Mouse (Mus musculus) liver, embryonic 11.5 days (tissue): ENCODE results near the gene H3f3b. TPM values are rescaled to one million over a fixed set of nuclear protein-coding genes. Genes with fewer than 3 reads are reported as not detected.
A peak's percentile ranks its signal among the peaks of the same experiment; 100 is the strongest.
"Not testable (repeated sequence)": the region's sequence is repeated elsewhere in the genome, so short reads cannot be mapped to it uniquely, and the experiment has no call there.

Experiments
- ATAC-seq: fragments of 200-750 bp; cut with Nextera tagmentation; replicated peaks from 2 replicates; pipeline ENCODE4 v1.8.0; 2017; ENCODE audit warnings: moderate number of reproducible peaks, mild to moderate bottlenecking, moderate TSS enrichment, moderate library complexity; ENCODE audit not compliant: low FRiP score
- DNase-seq: peaks from one replicate; pipeline ENCODE4 v3.0.0-alpha.2; 2017; ENCODE audit warnings: low spot score
- H3K27ac ChIP-seq: fragments of 300-500 bp; sonication (generic); 2 replicates; pipeline ENCODE4 v1.5.1; 2014; ENCODE audit warnings: mild to moderate bottlenecking, low read depth, low read length, control low read depth
- H3K27me3 ChIP-seq: fragments of 300-500 bp; sonication (generic); replicated peaks from 2 replicates; pipeline ENCODE4 v1.6.1; 2014; ENCODE audit warnings: low read length, mixed read lengths; ENCODE audit not compliant: control insufficient read depth, insufficient read depth
- H3K36me3 ChIP-seq: fragments of 300-500 bp; sonication (generic); 2 replicates; pipeline ENCODE4 v1.6.1; 2014; ENCODE audit warnings: mild to moderate bottlenecking, low read length, moderate library complexity, mixed read lengths; ENCODE audit not compliant: control insufficient read depth, insufficient read depth
- H3K4me1 ChIP-seq: fragments of 300-500 bp; sonication (generic); replicated peaks from 2 replicates; pipeline ENCODE4 v1.6.1; 2014; ENCODE audit warnings: low read length, mixed read lengths; ENCODE audit not compliant: control insufficient read depth, insufficient read depth
- H3K4me2 ChIP-seq: fragments of 300-500 bp; sonication (generic); 2 replicates; pipeline ENCODE4 v1.6.1; 2014; ENCODE audit warnings: mild to moderate bottlenecking, control low read depth, moderate library complexity
- H3K4me3 ChIP-seq: fragments of 300-500 bp; sonication (generic); 2 replicates; pipeline ENCODE4 v1.5.1; 2014; ENCODE audit warnings: low read depth, low read length, control low read depth
- H3K9ac ChIP-seq: fragments of 300-500 bp; sonication (generic); 2 replicates; pipeline ENCODE4 v1.6.1; 2014; ENCODE audit warnings: low read depth, low read length, control low read depth
- H3K9me3 ChIP-seq: fragments of 300-500 bp; sonication (generic); 2 replicates; pipeline ENCODE4 v1.6.1; 2016; ENCODE audit warnings: low read length, inconsistent platforms, mixed read lengths; ENCODE audit not compliant: control insufficient read depth
- WGBS: fragments of 180-500 bp; shearing (Covaris S2); extraction: QIAGEN DNeasy Blood & Tissue Kit; methylation state at CpG from one replicate; pipeline ENCODE4 v1.1.7; 2014; 5-methylcytosine and 5-hydroxymethylcytosine counted together
- polyA plus RNA-seq: library from polyadenylated mRNA; unstranded; fragments of >200 nt; fragmentation: Nextera tagmentation; extraction: Ambion mirVana; gene quantifications from 2 replicates; pipeline ENCODE4 v1.2.1, GENCODE M21; 2014

The H3f3b gene
- polyA plus RNA-seq, 1 experiment from 2014 or later, result 1,141 TPM

DNA sequence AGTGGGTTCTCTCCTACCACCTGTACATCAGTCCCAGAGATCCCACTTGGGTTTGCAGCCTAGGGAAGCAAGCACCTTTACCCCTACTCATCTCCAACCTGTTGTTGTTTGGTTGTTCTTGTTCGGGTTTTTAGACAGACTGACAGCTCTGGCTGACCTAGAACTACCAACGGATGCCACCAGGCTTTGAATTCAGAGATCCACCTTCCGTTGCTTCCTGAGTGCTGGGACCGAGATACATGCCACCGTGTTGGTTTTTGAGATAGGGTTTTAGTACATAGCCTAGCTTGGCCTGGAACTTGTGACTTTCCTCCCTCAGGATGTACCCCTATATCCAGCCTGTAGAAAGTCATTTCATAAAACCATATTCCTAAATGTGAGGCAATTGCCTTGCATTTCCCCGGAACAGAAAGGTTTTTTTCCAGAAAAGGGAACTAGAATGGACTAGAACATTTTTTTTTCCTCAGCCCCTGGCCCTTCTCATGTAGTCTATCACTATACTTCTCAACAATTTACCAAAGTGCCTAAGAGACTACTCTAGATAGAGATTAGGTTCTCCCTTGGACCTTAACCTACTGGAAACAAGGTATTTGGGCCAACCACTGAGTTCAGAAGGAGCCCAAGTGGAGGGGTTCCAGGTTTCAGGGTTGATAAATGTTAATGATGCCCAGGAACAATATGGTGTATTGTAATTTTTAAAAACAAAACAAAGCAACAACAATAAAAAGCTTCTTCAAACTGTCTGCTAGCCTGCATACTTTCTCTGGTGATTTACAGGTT lies 1.5 kb upstream of the H3f3b start:
- H3K9me3 ChIP-seq, result no peaks in the 10 kb centered on the region
- 0 out of 2 replicates have a peak, but pooled peaks cover 2% of the 10 kb centered on the region for H3K36me3 ChIP-seq
- H3K9ac ChIP-seq, result peak overlapping the region; percentile 97
- 65% methylated on average over 6 of the region's 6 CpGs for WGBS
- ATAC-seq, result no peak
- peak overlapping the region; percentile 67 for H3K4me2 ChIP-seq
- H3K27me3 ChIP-seq, result no peaks in the 10 kb centered on the region
- peaks cover 6% of the 10 kb centered on the region; the same call in 1 of the 2 replicates for H3K4me1 ChIP-seq
- DNase-seq, result no peak
- peak overlapping the region; percentile 69 for H3K4me3 ChIP-seq
- peak overlapping the region; percentile 29; the same call in 1 of the 2 replicates for H3K27ac ChIP-seq

DNA sequence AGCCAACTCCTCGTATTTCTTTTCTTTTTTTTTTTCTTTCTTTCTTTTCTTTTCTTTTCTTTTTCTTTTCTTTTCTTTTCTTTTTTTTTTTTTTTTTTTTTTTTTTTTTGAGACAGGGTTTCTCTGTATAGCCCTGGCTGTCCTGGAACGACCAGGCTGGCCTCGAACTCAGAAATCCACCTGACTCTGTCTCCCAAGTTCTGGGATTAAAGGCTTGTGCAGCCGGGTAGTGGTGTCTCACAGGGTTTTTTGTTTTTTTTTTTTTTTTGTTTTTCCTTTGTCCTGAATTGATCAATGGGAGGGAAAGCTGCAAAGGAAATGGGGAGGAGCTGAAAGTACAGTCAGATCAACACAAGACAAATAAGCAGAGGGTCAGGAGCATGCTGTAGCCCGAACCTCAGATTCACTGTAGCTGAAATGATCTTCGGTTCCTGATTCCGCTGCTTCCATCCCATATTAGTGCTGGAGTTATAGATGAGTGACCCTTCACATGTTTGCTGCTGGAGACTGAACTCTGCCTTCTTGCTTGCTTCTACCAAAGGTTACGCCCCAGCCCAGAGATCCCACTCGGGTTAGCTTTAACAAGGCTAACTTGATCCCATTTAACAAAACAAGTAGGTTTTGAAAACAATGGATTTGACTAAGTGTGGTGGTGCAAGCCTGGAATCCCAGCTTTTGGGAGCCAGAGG lies 559 bp upstream of the H3f3b start:
- 0 out of 2 replicates have a peak overlapping the region, but pooled peaks have one; percentile 15 for H3K27ac ChIP-seq
- H3K4me2 ChIP-seq, result no peak overlapping the region
- H3K4me1 ChIP-seq, result peaks cover 6% of the 10 kb centered on the region; the same call in 1 of the 2 replicates
- no peaks in the 10 kb centered on the region for H3K27me3 ChIP-seq
- no peak overlapping the region for H3K9ac ChIP-seq
- no peak overlapping the region for H3K4me3 ChIP-seq
- ATAC-seq, result no peak
- H3K36me3 ChIP-seq, result 0 out of 2 replicates have a peak, but pooled peaks cover 4% of the 10 kb centered on the region
- WGBS, result 81% methylated on average over 9 of the region's 9 CpGs
- no peak for DNase-seq
- H3K9me3 ChIP-seq, result no peaks in the 10 kb centered on the region

DNA sequence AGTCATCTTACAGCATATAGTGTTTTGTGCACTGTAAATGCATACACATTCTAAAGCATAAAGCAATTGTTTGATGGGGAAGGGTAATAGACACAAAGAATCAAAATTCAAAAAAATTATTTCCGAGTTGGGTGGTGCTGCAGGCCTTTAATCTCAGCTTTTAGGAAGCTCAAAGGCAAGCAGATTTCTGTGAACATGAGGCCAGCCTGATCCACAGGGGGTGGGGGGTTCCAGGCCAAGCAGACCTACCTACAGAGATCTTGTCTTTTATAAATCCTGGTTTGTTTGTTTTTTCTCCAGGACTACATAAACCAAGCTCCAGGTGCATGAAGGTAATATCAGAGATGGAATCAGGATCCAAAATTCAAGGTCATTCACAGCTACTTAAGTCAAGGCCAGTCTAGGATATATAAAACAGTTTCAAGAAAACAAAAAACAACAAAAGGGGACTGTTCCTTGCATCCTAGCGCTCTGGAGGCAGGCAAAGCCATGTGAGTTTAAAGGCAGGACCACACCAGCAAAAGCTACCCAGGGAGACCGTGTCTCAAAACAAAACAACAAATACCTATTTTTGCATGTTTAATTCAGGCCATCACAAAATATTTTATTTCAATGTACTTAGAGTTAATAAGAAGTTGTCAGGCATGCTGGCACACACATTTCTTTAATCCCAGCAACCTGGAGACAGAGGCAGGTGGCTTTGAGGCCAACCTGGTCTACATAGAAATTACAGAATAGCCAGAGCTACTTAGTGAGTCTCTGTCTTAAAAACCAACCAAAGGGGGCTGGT lies 2.5 kb downstream of the H3f3b start:
- H3K9me3 ChIP-seq, result no peaks in the 10 kb centered on the region
- no peak overlapping the region for H3K4me2 ChIP-seq
- no peaks in the 10 kb centered on the region for H3K27me3 ChIP-seq
- no peak overlapping the region for H3K9ac ChIP-seq
- peaks cover 8% of the 10 kb centered on the region; the same call in 1 of the 2 replicates for H3K4me1 ChIP-seq
- 93% methylated on average over 3 of the region's 3 CpGs for WGBS
- no peak for DNase-seq
- no peak overlapping the region for H3K27ac ChIP-seq
- no peak for ATAC-seq
- no peak overlapping the region for H3K4me3 ChIP-seq
- H3K36me3 ChIP-seq, result peaks cover 7% of the 10 kb centered on the region; the same call in 1 of the 2 replicates

DNA sequence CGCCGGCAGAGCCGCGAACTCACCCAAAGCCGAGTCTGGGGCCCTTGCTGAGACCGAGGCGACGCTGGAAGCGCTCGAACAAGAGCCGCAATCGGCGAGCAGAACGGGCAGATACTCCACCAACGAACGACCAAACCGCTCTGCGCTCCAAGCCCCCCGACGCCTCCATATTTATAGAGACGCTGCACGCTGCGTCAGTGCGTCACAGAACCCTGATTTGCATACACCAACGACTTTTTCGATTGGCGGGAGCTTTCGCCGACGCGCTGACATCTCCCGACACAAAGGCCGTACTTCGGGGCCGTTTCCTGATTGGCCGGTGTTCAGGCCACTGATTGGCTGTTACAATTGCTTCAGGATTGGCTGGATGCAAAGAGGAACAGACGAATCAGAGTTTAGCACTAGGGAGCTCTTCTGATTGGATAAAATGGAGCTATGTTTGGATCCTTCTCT lies 3.4 kb downstream of the H3f3b start:
- no peaks in the 10 kb centered on the region for H3K9me3 ChIP-seq
- H3K4me1 ChIP-seq, result peaks cover 8% of the 10 kb centered on the region; the same call in 1 of the 2 replicates
- DNase-seq (peak; percentile 98), ATAC-seq (peak; percentile 91)
- no peaks in the 10 kb centered on the region for H3K27me3 ChIP-seq
- peak overlapping the region; percentile 64 for H3K4me2 ChIP-seq
- H3K4me3 ChIP-seq, result peak overlapping the region; percentile 98
- peak overlapping the region; percentile 99 for H3K9ac ChIP-seq
- 0% methylated on average over 37 of the region's 37 CpGs for WGBS
- H3K27ac ChIP-seq, result peak overlapping the region; percentile 100
- peaks cover 7% of the 10 kb centered on the region; the same call in 1 of the 2 replicates for H3K36me3 ChIP-seq

DNA sequence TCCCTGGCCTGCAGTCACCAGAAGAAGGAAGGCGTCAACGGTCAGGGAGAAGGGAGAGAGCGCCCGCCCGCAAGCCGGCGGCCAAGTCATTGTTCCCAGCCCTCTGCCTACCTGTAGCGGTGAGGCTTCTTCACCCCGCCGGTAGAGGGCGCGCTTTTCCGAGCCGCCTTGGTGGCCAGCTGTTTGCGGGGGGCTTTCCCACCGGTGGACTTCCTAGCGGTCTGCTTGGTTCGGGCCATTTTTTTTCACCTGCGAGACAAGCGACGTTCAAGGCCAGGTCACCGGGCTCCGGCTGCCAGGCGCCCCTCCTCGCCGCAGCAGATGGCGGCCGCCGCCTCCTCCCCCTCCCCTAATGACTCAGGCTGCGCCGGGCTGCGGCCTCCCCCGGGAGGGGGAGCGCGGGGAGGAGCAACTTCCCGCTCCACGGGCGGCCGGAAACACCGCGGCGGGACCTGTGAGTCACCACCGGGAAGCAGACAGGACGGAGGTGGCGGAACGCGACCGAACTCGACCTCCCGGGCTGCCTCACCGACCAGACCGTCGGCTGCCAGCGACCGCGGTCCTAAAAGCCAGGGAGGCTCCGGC lies 3.9 kb downstream of the H3f3b start:
- peaks cover 8% of the 10 kb centered on the region; the same call in 1 of the 2 replicates for H3K4me1 ChIP-seq
- peak; percentile 69 for ATAC-seq
- WGBS, result under 1% methylated on average over 57 of the region's 57 CpGs

GRCm38 (mm10) chr11:116023074-116023770 lies 4.5 kb downstream of the H3f3b start:
- not testable (repeated sequence) for ATAC-seq, DNase-seq, H3K9me3 ChIP-seq, H3K36me3 ChIP-seq, H3K4me1 ChIP-seq, H3K27me3 ChIP-seq
- H3K4me3 ChIP-seq, result peak overlapping the region; percentile 98
- peak overlapping the region; percentile 100 for H3K27ac ChIP-seq
- 5% methylated on average over 18 of the region's 18 CpGs for WGBS
- peak overlapping the region; percentile 99 for H3K9ac ChIP-seq
- peak overlapping the region; percentile 65 for H3K4me2 ChIP-seq

More for the DNA sequence above, 3.9 kb downstream of the H3f3b start:
- H3K9ac ChIP-seq, result peak overlapping the region; percentile 99
- peak overlapping the region; percentile 100 for H3K27ac ChIP-seq
- H3K27me3 ChIP-seq, result no peaks in the 10 kb centered on the region
- peak overlapping the region; percentile 64 for H3K4me2 ChIP-seq
- H3K4me3 ChIP-seq, result peak overlapping the region; percentile 98
- peaks cover 7% of the 10 kb centered on the region; the same call in 1 of the 2 replicates for H3K36me3 ChIP-seq
- H3K9me3 ChIP-seq, result no peaks in the 10 kb centered on the region
- peak; percentile 85 for DNase-seq

GRCm38 (mm10) chr11:116022256-116022780 lies 5.4 kb downstream of the H3f3b start:
- WGBS, result 77% methylated on average over 4 of the region's 4 CpGs
- no peaks in the 10 kb centered on the region for H3K27me3 ChIP-seq
- peaks cover 7% of the 10 kb centered on the region; the same call in 1 of the 2 replicates for H3K36me3 ChIP-seq
- peak overlapping the region; percentile 50; the same call in 1 of the 2 replicates for H3K9ac ChIP-seq
- H3K27ac ChIP-seq, result no peak overlapping the region; the same call in 1 of the 2 replicates
- H3K4me2 ChIP-seq, result peak overlapping the region; percentile 65
- no peak for DNase-seq
- H3K4me3 ChIP-seq, result peak overlapping the region; percentile 38
- H3K9me3 ChIP-seq, result no peaks in the 10 kb centered on the region
- peaks cover 8% of the 10 kb centered on the region; the same call in 1 of the 2 replicates for H3K4me1 ChIP-seq
- no peak for ATAC-seq
